Mouse (Mus musculus): ENCODE measurements at regions not wholly inside any gene's neighbourhood (a gene's known extent, or its start where the extent isn't known, plus 50 kb on each side); places are given as distances from the start of the nearest gene placed in this dataset.
A peak's percentile ranks its signal among the peaks of the same experiment; 100 is the strongest.

- no peak for ATAC-seq (replicated peaks; ENCODE audit: low FRiP score)
- H3K9me3 ChIP-seq (ENCODE audit: control insufficient read depth, low read length) = no peaks in the 10 kb centered on the region
- 29% methylated on average over 4 of the region's 4 CpGs for WGBS
Measured at GRCm38 (mm10) chr14:102891552-102891951, 90.9 kb downstream of the Kctd12 start.

GRCm38 (mm10) chr14:102885240-102885598, 97.2 kb downstream of the Kctd12 start:
- H3K36me3 ChIP-seq (ENCODE audit: control insufficient read depth, insufficient read depth, low read length) = no peaks in the 10 kb centered on the region
- H3K4me2 ChIP-seq (ENCODE audit: low read depth, low read length, severe bottlenecking) = no peak overlapping the region
- DNase-seq (ENCODE audit: low spot score) (no peak), ATAC-seq (replicated peaks; ENCODE audit: low FRiP score) (no peak)
- no peak overlapping the region for H3K27ac ChIP-seq (ENCODE audit: low read depth, low read length)
- H3K4me3 ChIP-seq (ENCODE audit: low read depth, low read length) = no peak overlapping the region
- H3K4me1 ChIP-seq (replicated peaks; ENCODE audit: control insufficient read depth, insufficient read depth, low read length) = no peaks in the 10 kb centered on the region
- 91% methylated on average over 2 of the region's 2 CpGs for WGBS
- no peak overlapping the region for H3K9ac ChIP-seq (ENCODE audit: low read length)
- no peaks in the 10 kb centered on the region for H3K27me3 ChIP-seq (ENCODE audit: control insufficient read depth, insufficient read depth, low read length)
- H3K9me3 ChIP-seq (ENCODE audit: control insufficient read depth, low read length) = no peaks in the 10 kb centered on the region

More at GRCm38 (mm10) chr14:102891552-102891951, 90.9 kb downstream of the Kctd12 start:
- Histone ChIP-seq H3K27me3 (ENCODE audit: control insufficient read depth, insufficient read depth, low read length) (no peaks in the 10 kb centered on the region), H3K4me3 (ENCODE audit: low read depth, low read length) (no peak overlapping the region), H3K4me2 (ENCODE audit: low read depth, low read length, severe bottlenecking) (no peak overlapping the region), H3K4me1 (replicated peaks; ENCODE audit: control insufficient read depth, insufficient read depth, low read length) (no peaks in the 10 kb centered on the region; the same call in 1 of the 2 replicates), H3K36me3 (ENCODE audit: control insufficient read depth, insufficient read depth, low read length) (no peaks in the 10 kb centered on the region), H3K9ac (ENCODE audit: low read length) (no peak overlapping the region), H3K27ac (ENCODE audit: low read depth, low read length) (no peak overlapping the region)
- DNase-seq (ENCODE audit: low spot score) = no peak

- no peak overlapping the region for H3K9ac ChIP-seq (ENCODE audit: low read length)
- H3K36me3 ChIP-seq (ENCODE audit: control insufficient read depth, insufficient read depth, low read length) = no peaks in the 10 kb centered on the region
- H3K9me3 ChIP-seq (ENCODE audit: control insufficient read depth, low read length) = no peaks in the 10 kb centered on the region
- H3K4me1 ChIP-seq (replicated peaks; ENCODE audit: control insufficient read depth, insufficient read depth, low read length) = no peaks in the 10 kb centered on the region
- ATAC-seq (replicated peaks; ENCODE audit: low FRiP score) = no peak
- no peaks in the 10 kb centered on the region for H3K27me3 ChIP-seq (ENCODE audit: control insufficient read depth, insufficient read depth, low read length)
- H3K4me2 ChIP-seq (ENCODE audit: low read depth, low read length, severe bottlenecking) = no peak overlapping the region
- DNase-seq (ENCODE audit: low spot score) = no peak
- 93% methylated on average over 10 of the region's 10 CpGs for WGBS
- H3K4me3 ChIP-seq (ENCODE audit: low read depth, low read length) = no peak overlapping the region
- H3K27ac ChIP-seq (ENCODE audit: low read depth, low read length) = no peak overlapping the region
Measured at GRCm38 (mm10) chr14:102884539-102885239, 97.7 kb downstream of the Kctd12 start.

DNA sequence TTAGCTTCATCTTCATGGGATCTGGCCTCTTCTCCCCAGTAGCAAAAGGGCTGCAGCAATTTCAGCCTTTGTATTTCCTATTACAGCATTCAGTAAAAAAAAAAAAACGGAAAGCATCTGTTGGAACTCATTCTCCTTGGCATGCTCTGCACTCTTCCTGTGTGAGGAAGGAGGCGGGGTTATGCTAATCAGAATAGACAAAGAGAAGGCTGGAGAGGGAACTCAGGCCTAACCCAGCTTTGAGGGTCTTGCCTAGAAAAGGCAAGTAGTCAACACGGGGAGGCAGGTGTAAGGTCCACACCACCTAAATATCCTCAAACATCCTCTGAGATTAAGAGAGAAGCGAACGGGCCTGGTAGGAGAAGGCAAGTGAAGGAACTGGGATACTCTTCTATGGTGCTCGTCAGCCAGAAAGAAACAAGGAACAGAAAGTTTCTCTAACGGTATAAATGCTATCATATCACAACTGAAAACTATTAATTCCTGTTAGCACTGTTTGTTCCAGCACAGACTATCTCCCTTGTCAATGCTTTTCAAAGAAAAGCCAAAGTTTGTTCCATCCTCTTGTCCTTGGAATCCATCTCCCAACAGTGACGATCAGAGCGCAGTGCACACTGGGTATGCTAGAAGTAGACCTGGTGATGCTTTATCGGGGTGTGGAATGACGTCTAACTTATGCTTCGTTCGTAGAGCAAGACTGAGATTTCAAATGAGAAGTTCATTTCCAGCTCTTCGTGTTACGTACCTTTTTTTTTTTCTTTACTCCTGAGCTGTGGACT, 98.9 kb downstream of the Kctd12 start:
- H3K4me2 ChIP-seq (ENCODE audit: low read depth, low read length, severe bottlenecking) = no peak overlapping the region
- ATAC-seq (replicated peaks; ENCODE audit: low FRiP score) (peak; percentile 83), DNase-seq (ENCODE audit: low spot score) (no peak)
- no peak overlapping the region for H3K9ac ChIP-seq (ENCODE audit: low read length)
- no peak overlapping the region for H3K4me3 ChIP-seq (ENCODE audit: low read depth, low read length)
- no peaks in the 10 kb centered on the region for H3K9me3 ChIP-seq (ENCODE audit: control insufficient read depth, low read length)
- WGBS = 86% methylated on average over 15 of the region's 15 CpGs
- no peaks in the 10 kb centered on the region for H3K4me1 ChIP-seq (replicated peaks; ENCODE audit: control insufficient read depth, insufficient read depth, low read length)
- H3K27me3 ChIP-seq (ENCODE audit: control insufficient read depth, insufficient read depth, low read length) = no peaks in the 10 kb centered on the region
- no peaks in the 10 kb centered on the region for H3K36me3 ChIP-seq (ENCODE audit: control insufficient read depth, insufficient read depth, low read length)
- H3K27ac ChIP-seq (ENCODE audit: low read depth, low read length) = no peak overlapping the region

DNA sequence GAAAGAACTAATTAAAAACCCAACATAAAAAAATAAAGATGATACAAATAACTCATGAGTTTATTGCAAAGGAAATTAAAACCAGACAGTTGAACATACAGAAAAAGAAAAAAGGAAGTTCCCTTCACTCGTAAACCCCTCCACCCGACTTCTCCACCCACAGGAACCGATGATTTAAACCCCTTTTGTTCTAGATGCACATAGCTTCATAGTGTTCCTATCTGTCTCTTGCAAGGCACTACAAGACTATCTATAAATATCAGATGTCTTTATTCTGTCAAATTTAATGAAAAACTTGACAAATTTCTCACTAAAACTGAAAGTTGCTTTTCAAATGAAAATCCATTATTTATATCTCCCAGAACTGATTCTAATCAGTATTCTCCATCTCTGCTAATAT, 100.2 kb downstream of the Kctd12 start:
- Histone ChIP-seq H3K4me2 (ENCODE audit: low read depth, low read length, severe bottlenecking) (no peak overlapping the region), H3K27ac (ENCODE audit: low read depth, low read length) (no peak overlapping the region), H3K9me3 (ENCODE audit: control insufficient read depth, low read length) (no peaks in the 10 kb centered on the region), H3K9ac (ENCODE audit: low read length) (no peak overlapping the region), H3K4me3 (ENCODE audit: low read depth, low read length) (no peak overlapping the region), H3K4me1 (replicated peaks; ENCODE audit: control insufficient read depth, insufficient read depth, low read length) (no peaks in the 10 kb centered on the region), H3K27me3 (ENCODE audit: control insufficient read depth, insufficient read depth, low read length) (no peaks in the 10 kb centered on the region), H3K36me3 (ENCODE audit: control insufficient read depth, insufficient read depth, low read length) (no peaks in the 10 kb centered on the region)
- ATAC-seq (replicated peaks; ENCODE audit: low FRiP score) (no peak), DNase-seq (ENCODE audit: low spot score) (no peak)
- WGBS = 91% methylated on average over 3 of the region's 3 CpGs

- H3K4me1 ChIP-seq (replicated peaks; ENCODE audit: control insufficient read depth, insufficient read depth, low read length) = no peaks in the 10 kb centered on the region
- H3K36me3 ChIP-seq (ENCODE audit: control insufficient read depth, insufficient read depth, low read length) = no peaks in the 10 kb centered on the region
- 85% methylated on average over 1 of the region's 1 CpGs for WGBS
- no peak overlapping the region for H3K27ac ChIP-seq (ENCODE audit: low read depth, low read length)
- ATAC-seq (replicated peaks; ENCODE audit: low FRiP score) = no peak
- H3K4me3 ChIP-seq (ENCODE audit: low read depth, low read length) = no peak overlapping the region
- no peaks in the 10 kb centered on the region for H3K9me3 ChIP-seq (ENCODE audit: control insufficient read depth, low read length)
- H3K4me2 ChIP-seq (ENCODE audit: low read depth, low read length, severe bottlenecking) = no peak overlapping the region
- no peak for DNase-seq (ENCODE audit: low spot score)
- H3K9ac ChIP-seq (ENCODE audit: low read length) = no peak overlapping the region
- no peaks in the 10 kb centered on the region for H3K27me3 ChIP-seq (ENCODE audit: control insufficient read depth, insufficient read depth, low read length)
Measured at GRCm38 (mm10) chr14:102880658-102881083, 101.8 kb downstream of the Kctd12 start.

DNA sequence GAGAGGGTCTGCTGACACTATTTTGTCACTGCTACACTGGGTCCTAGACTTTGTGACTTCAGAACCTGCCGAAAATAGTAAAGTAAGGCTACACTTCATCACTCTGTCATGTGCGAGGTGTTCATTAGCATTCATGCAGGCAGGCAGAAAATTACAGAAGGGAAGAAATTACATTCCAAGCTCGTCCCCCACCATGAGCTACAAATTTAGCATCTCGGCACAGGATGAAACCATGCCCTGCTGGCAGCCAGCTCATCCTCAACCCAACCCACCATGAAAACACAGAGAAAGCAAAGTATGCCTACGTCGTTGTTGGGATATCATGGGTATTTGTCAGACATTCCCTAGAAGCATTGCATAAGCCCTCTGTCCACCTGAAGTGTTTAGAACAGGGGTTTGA, 103.9 kb downstream of the Kctd12 start:
- H3K4me3 ChIP-seq (ENCODE audit: low read depth, low read length) = no peak overlapping the region
- H3K9me3 ChIP-seq (ENCODE audit: control insufficient read depth, low read length) = no peaks in the 10 kb centered on the region
- no peaks in the 10 kb centered on the region for H3K4me1 ChIP-seq (replicated peaks; ENCODE audit: control insufficient read depth, insufficient read depth, low read length)
- H3K9ac ChIP-seq (ENCODE audit: low read length) = no peak overlapping the region
- no peaks in the 10 kb centered on the region for H3K27me3 ChIP-seq (ENCODE audit: control insufficient read depth, insufficient read depth, low read length)
- no peak overlapping the region for H3K4me2 ChIP-seq (ENCODE audit: low read depth, low read length, severe bottlenecking)
- WGBS = 86% methylated on average over 6 of the region's 6 CpGs
- no peak overlapping the region for H3K27ac ChIP-seq (ENCODE audit: low read depth, low read length)
- no peaks in the 10 kb centered on the region for H3K36me3 ChIP-seq (ENCODE audit: control insufficient read depth, insufficient read depth, low read length)
- DNase-seq (ENCODE audit: low spot score) = no peak
- no peak for ATAC-seq (replicated peaks; ENCODE audit: low FRiP score)

GRCm38 (mm10) chr14:102868160-102868559, 114.3 kb downstream of the Kctd12 start:
- no peaks in the 10 kb centered on the region for H3K4me1 ChIP-seq (replicated peaks; ENCODE audit: control insufficient read depth, insufficient read depth, low read length)
- no peak for DNase-seq (ENCODE audit: low spot score)
- no peak for ATAC-seq (replicated peaks; ENCODE audit: low FRiP score)
- H3K9me3 ChIP-seq (ENCODE audit: control insufficient read depth, low read length) = no peaks in the 10 kb centered on the region
- H3K4me2 ChIP-seq (ENCODE audit: low read depth, low read length, severe bottlenecking) = no peak overlapping the region
- WGBS = 94% methylated on average over 1 of the region's 1 CpGs
- no peaks in the 10 kb centered on the region for H3K36me3 ChIP-seq (ENCODE audit: control insufficient read depth, insufficient read depth, low read length)
- H3K27me3 ChIP-seq (ENCODE audit: control insufficient read depth, insufficient read depth, low read length) = no peaks in the 10 kb centered on the region
- no peak overlapping the region for H3K27ac ChIP-seq (ENCODE audit: low read depth, low read length)
- H3K9ac ChIP-seq (ENCODE audit: low read length) = no peak overlapping the region
- H3K4me3 ChIP-seq (ENCODE audit: low read depth, low read length) = no peak overlapping the region

DNA sequence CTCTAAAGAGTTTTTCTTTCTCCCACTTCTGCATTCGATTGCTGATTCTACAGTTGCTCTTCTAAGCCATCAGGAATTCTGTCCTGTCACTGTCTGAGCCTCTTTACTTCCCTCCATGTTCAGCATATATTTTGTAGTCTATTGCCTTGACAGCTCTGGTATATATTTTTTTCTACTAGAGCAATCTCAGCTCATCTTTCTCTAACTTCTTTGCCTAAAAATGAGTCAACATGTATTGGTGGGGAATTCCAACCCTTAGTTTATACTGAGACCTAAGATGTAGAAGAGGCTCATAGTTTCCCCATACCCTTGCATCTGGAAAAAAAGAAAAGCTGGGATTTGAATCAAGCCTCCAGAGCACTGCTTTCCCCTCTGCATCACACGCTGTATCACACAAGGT, 114.7 kb downstream of the Kctd12 start:
- no peak overlapping the region for H3K4me3 ChIP-seq (ENCODE audit: low read depth, low read length)
- 84% methylated on average over 2 of the region's 2 CpGs for WGBS
- ATAC-seq (replicated peaks; ENCODE audit: low FRiP score) = no peak
- no peak overlapping the region for H3K4me2 ChIP-seq (ENCODE audit: low read depth, low read length, severe bottlenecking)
- H3K36me3 ChIP-seq (ENCODE audit: control insufficient read depth, insufficient read depth, low read length) = no peaks in the 10 kb centered on the region
- H3K4me1 ChIP-seq (replicated peaks; ENCODE audit: control insufficient read depth, insufficient read depth, low read length) = no peaks in the 10 kb centered on the region
- H3K27me3 ChIP-seq (ENCODE audit: control insufficient read depth, insufficient read depth, low read length) = no peaks in the 10 kb centered on the region
- H3K9ac ChIP-seq (ENCODE audit: low read length) = no peak overlapping the region
- H3K9me3 ChIP-seq (ENCODE audit: control insufficient read depth, low read length) = no peaks in the 10 kb centered on the region
- DNase-seq (ENCODE audit: low spot score) = no peak
- H3K27ac ChIP-seq (ENCODE audit: low read depth, low read length) = no peak overlapping the region

Data from forebrain, embryonic 11.5 days (tissue).